Mouse (Mus musculus) hindbrain, embryonic 15.5 days (tissue): Measurements from ENCODE around the gene Upk3b. TPM values are rescaled to one million over a fixed set of nuclear protein-coding genes. Genes with fewer than 3 reads are reported as not detected.

Source experiments
- polyA plus RNA-seq: library from polyadenylated mRNA; unstranded; fragments of >200 nt; fragmentation: Nextera tagmentation; extraction: Ambion mirVana; gene quantifications from 2 replicates; pipeline ENCODE4 v1.2.1, GENCODE M21; 2015

Gene Upk3b
- polyA plus RNA-seq, 1 experiment from 2014 or later, result not detected

Other genes with a start within 250 kb of the Upk3b start
- gene Srrm3, start 231.6 kb upstream of the Upk3b start, polyA plus RNA-seq, result 79.4 and 90.0 TPM in 2 replicates
- 14.8 and 16.6 TPM in 2 replicates for gene Hspb1, start 150.6 kb upstream of the Upk3b start, polyA plus RNA-seq
- gene Ywhag, start 103.9 kb upstream of the Upk3b start, polyA plus RNA-seq, result 817 and 859 TPM in 2 replicates
- 1.9 and 2.6 TPM in 2 replicates for gene Ssc4d, start 64.0 kb upstream of the Upk3b start, polyA plus RNA-seq
- 0.21 and 0.37 TPM in 2 replicates for gene Zp3, start 58.4 kb upstream of the Upk3b start, polyA plus RNA-seq
- 25.6 and 26.3 TPM in 2 replicates for gene Dtx2, start 43.7 kb upstream of the Upk3b start, polyA plus RNA-seq
- gene Upk3bl, start 16.0 kb downstream of the Upk3b start, polyA plus RNA-seq, result 0.22 and 0.43 TPM in 2 replicates
- 21.5 and 23.0 TPM in 2 replicates for gene Rasa4, start 45.4 kb downstream of the Upk3b start, polyA plus RNA-seq
- 206 and 213 TPM in 2 replicates for gene Polr2j, start 78.1 kb downstream of the Upk3b start, polyA plus RNA-seq
- 24.6 and 25.9 TPM in 2 replicates for gene Lrwd1, start 97.6 kb downstream of the Upk3b start, polyA plus RNA-seq
- 18.8 and 22.0 TPM in 2 replicates for gene Alkbh4, start 97.7 kb downstream of the Upk3b start, polyA plus RNA-seq
- 40.9 and 47.9 TPM in 2 replicates for gene Orai2, start 132.2 kb downstream of the Upk3b start, polyA plus RNA-seq
- gene Prkrip1, start 160.5 kb downstream of the Upk3b start, polyA plus RNA-seq, result 60.6 and 61.2 TPM in 2 replicates
- gene Sh2b2, start 208.1 kb downstream of the Upk3b start, polyA plus RNA-seq, result 23.3 and 27.1 TPM in 2 replicates